Mouse (Mus musculus) B cell, adult (primary cell): ENCODE results near the gene Wfdc6a. TPM values are rescaled to one million over a fixed set of nuclear protein-coding genes. Genes with fewer than 3 reads are reported as not detected.

Experiments used
- total RNA-seq: library from RNA; stranded (reverse); gene quantifications from 4 replicates; pipeline ENCODE4 v1.2.4, GENCODE M21; 2023; ENCODE audit not compliant: inconsistent age

The Wfdc6a gene
- not detected in 4 replicates for total RNA-seq

GRCm38 (mm10) chr2:164585025-164585725 is at the start of gene Wfdc6a:
Gene Wfdc6a, minus strand, starts transcription at chr2:164585447.

GRCm38 (mm10) chr2:164613471-164613870 is 28.2 kb upstream of the Wfdc6a start, which contains the start of the genes Wfdc6b and Wfdc8:
Gene Wfdc6b, plus strand, starts transcription at chr2:164613522.
Gene Wfdc8, minus strand, starts transcription at chr2:164613626.

GRCm38 (mm10) chr2:164593494-164593893 is 8.2 kb upstream of the Wfdc6a start, which contains the start of gene Eppin:
Gene Eppin, minus strand, starts transcription at chr2:164593594.

GRCm38 (mm10) chr2:164573359-164573758 is 11.9 kb downstream of the Wfdc6a start, which contains the start of gene Spint3:
Gene Spint3, minus strand, starts transcription at chr2:164573459.

GRCm38 (mm10) chr2:164562391-164563188 is 22.7 kb downstream of the Wfdc6a start, which contains the start of gene Wfdc2:
Gene Wfdc2, plus strand, starts transcription at chr2:164562413.

Other genes starting within 250 kb of the Wfdc6a start
- gene Slpi, start 196.4 kb downstream of the Wfdc6a start, total RNA-seq = 6.4 to 8.2 TPM (median 6.7 TPM) in 4 replicates
- gene Rbpjl, start 182.3 kb downstream of the Wfdc6a start, total RNA-seq = 0.24 to 0.69 TPM (median 0.34 TPM) in 4 replicates
- 0.35 to 0.83 TPM (median 0.39 TPM) in 3 of 4 replicates, not detected in the other for gene Matn4, start 180.3 kb downstream of the Wfdc6a start, total RNA-seq
- gene Sdc4, start 141.6 kb downstream of the Wfdc6a start, total RNA-seq = 173 to 196 TPM (median 177 TPM) in 4 replicates
- 52.1 to 63.2 TPM (median 59.2 TPM) in 4 replicates for gene Sys1, start 128.5 kb downstream of the Wfdc6a start, total RNA-seq
- 2.1 to 5.1 TPM in 2 of 4 replicates, not detected in the others for gene Gm20458, start 124.5 kb downstream of the Wfdc6a start, total RNA-seq
- not detected in 4 replicates for gene Trp53tg5, start 111.7 kb downstream of the Wfdc6a start, total RNA-seq
- gene Dbndd2, start 99.3 kb downstream of the Wfdc6a start, total RNA-seq = 5.2 to 7.2 TPM (median 6.9 TPM) in 4 replicates
- 69.4 to 79.5 TPM (median 75.7 TPM) in 4 replicates for gene Pigt, start 87.9 kb downstream of the Wfdc6a start, total RNA-seq
- gene Wfdc2, start 23.0 kb downstream of the Wfdc6a start, total RNA-seq = not detected in 4 replicates
- not detected in 4 replicates for gene Spint3, start 12.0 kb downstream of the Wfdc6a start, total RNA-seq
- gene Eppin, start 8.1 kb upstream of the Wfdc6a start, total RNA-seq = not detected in 4 replicates
- gene Wfdc6b, start 28.1 kb upstream of the Wfdc6a start, total RNA-seq = not detected in 4 replicates
- gene Wfdc8, start 28.2 kb upstream of the Wfdc6a start, total RNA-seq = not detected in 4 replicates
- not detected in 4 replicates for gene Wfdc16, start 53.3 kb upstream of the Wfdc6a start, total RNA-seq
- gene Wfdc10, start 70.6 kb upstream of the Wfdc6a start, total RNA-seq = not detected in 4 replicates
- not detected in 4 replicates for gene Wfdc9, start 71.1 kb upstream of the Wfdc6a start, total RNA-seq
- not detected in 4 replicates for gene Wfdc11, start 88.6 kb upstream of the Wfdc6a start, total RNA-seq
- not detected in 4 replicates for gene Wfdc13, start 99.7 kb upstream of the Wfdc6a start, total RNA-seq
- not detected in 4 replicates for gene Spint4, start 113.1 kb upstream of the Wfdc6a start, total RNA-seq
- not detected in 4 replicates for gene Spint5, start 129.9 kb upstream of the Wfdc6a start, total RNA-seq
- gene Wfdc3, start 160.5 kb upstream of the Wfdc6a start, total RNA-seq = not detected in 4 replicates
- 35.3 to 43.4 TPM (median 39.6 TPM) in 4 replicates for gene Dnttip1, start 160.5 kb upstream of the Wfdc6a start, total RNA-seq
- 2.6 to 4.9 TPM (median 3.6 TPM) in 4 replicates for gene Ube2c, start 184.5 kb upstream of the Wfdc6a start, total RNA-seq
- not detected in 4 replicates for gene Tnnc2, start 194.5 kb upstream of the Wfdc6a start, total RNA-seq
- 0.60 to 1.5 TPM (median 0.69 TPM) in 4 replicates for gene Snx21, start 200.4 kb upstream of the Wfdc6a start, total RNA-seq
- 57.2 to 73.3 TPM (median 63.9 TPM) in 4 replicates for gene Acot8, start 219.4 kb upstream of the Wfdc6a start, total RNA-seq
- gene Zswim3, start 219.7 kb upstream of the Wfdc6a start, total RNA-seq = 3.1 to 4.3 TPM (median 3.6 TPM) in 4 replicates
- 7.8 to 9.8 TPM (median 8.5 TPM) in 4 replicates for gene Zswim1, start 237.2 kb upstream of the Wfdc6a start, total RNA-seq
- gene Spata25, start 243.1 kb upstream of the Wfdc6a start, total RNA-seq = 0.69 to 0.74 TPM in 2 of 4 replicates, not detected in the others
- gene Ctsa, start 247.4 kb upstream of the Wfdc6a start, total RNA-seq = 200 to 233 TPM (median 214 TPM) in 4 replicates
- 4.5 to 5.9 TPM (median 4.9 TPM) in 4 replicates for gene Neurl2, start 248.0 kb upstream of the Wfdc6a start, total RNA-seq